Mouse (Mus musculus) hindbrain, embryonic 13.5 days (tissue): ENCODE results near the gene Socs3. TPM values are rescaled to one million over a fixed set of nuclear protein-coding genes. Genes with fewer than 3 reads are reported as not detected.

Experiments used
- ATAC-seq: fragments of 200-750 bp; cut with Nextera tagmentation; 2 replicates; pipeline ENCODE4 v1.8.0; 2017; ENCODE audit warnings: moderate TSS enrichment; ENCODE audit not compliant: low FRiP score
- H3K27ac ChIP-seq: fragments of 300-500 bp; sonication (generic); 2 replicates; pipeline ENCODE4 v1.5.1; 2015; ENCODE audit warnings: inconsistent platforms, mild to moderate bottlenecking, moderate library complexity
- H3K27me3 ChIP-seq: fragments of 300-500 bp; sonication (generic); 2 replicates; pipeline ENCODE4 v1.6.1; 2015; ENCODE audit warnings: mild to moderate bottlenecking, inconsistent platforms
- H3K36me3 ChIP-seq: fragments of 300-500 bp; sonication (generic); 2 replicates; pipeline ENCODE4 v1.6.1; 2015; ENCODE audit warnings: mild to moderate bottlenecking, inconsistent platforms
- H3K4me1 ChIP-seq: fragments of 300-500 bp; sonication (generic); replicated peaks from 2 replicates; pipeline ENCODE4 v1.6.1; 2015; ENCODE audit warnings: inconsistent platforms
- H3K4me2 ChIP-seq: fragments of 300-500 bp; sonication (generic); 2 replicates; pipeline ENCODE4 v1.6.1; 2015; ENCODE audit warnings: inconsistent platforms, mild to moderate bottlenecking, moderate library complexity
- H3K4me3 ChIP-seq: fragments of 300-500 bp; sonication (generic); 2 replicates; pipeline ENCODE4 v1.5.1; 2015; ENCODE audit warnings: mild to moderate bottlenecking, inconsistent platforms
- H3K9ac ChIP-seq: fragments of 300-500 bp; sonication (generic); 2 replicates; pipeline ENCODE4 v1.6.1; 2015; ENCODE audit warnings: mild to moderate bottlenecking, inconsistent platforms
- H3K9me3 ChIP-seq: fragments of 300-500 bp; sonication (generic); 2 replicates; pipeline ENCODE4 v1.6.1; 2016; ENCODE audit warnings: inconsistent platforms
- WGBS: fragments of 180-500 bp; shearing (Covaris S2); methylation state at CpG from one replicate; pipeline ENCODE4 v1.1.7; 2015; 5-methylcytosine and 5-hydroxymethylcytosine counted together
- polyA plus RNA-seq: library from polyadenylated mRNA; unstranded; fragments of >200 nt; fragmentation: Nextera tagmentation; extraction: Ambion mirVana; gene quantifications from 2 replicates; pipeline ENCODE4 v1.2.1, GENCODE M21; 2015

Socs3 gene
- polyA plus RNA-seq, 1 experiment from 2014 or later, result 8.8 TPM

- no peak for ATAC-seq
- H3K9ac ChIP-seq, result no peak overlapping the region
- peaks cover 78% of the 10 kb centered on the region for H3K36me3 ChIP-seq
- no peaks in the 10 kb centered on the region for H3K9me3 ChIP-seq
- H3K4me3 ChIP-seq, result no peak overlapping the region
- WGBS, result 75% methylated on average over 5 of the region's 5 CpGs
- peaks cover 14% of the 10 kb centered on the region for H3K4me1 ChIP-seq
- H3K27ac ChIP-seq, result no peak overlapping the region
- no peaks in the 10 kb centered on the region for H3K27me3 ChIP-seq
- H3K4me2 ChIP-seq, result no peak overlapping the region
Observed at GRCm38 (mm10) chr11:118003718-118004117, 33.9 kb upstream of the Socs3 start.

- no peaks in the 10 kb centered on the region for H3K27me3 ChIP-seq
- no peak overlapping the region for H3K9ac ChIP-seq
- no peaks in the 10 kb centered on the region for H3K9me3 ChIP-seq
- no peak overlapping the region for H3K4me3 ChIP-seq
- no peak for ATAC-seq
- peaks cover 78% of the 10 kb centered on the region for H3K36me3 ChIP-seq
- no peak overlapping the region for H3K27ac ChIP-seq
- WGBS, result 95% methylated on average over 14 of the region's 14 CpGs
- H3K4me1 ChIP-seq, result peaks cover 12% of the 10 kb centered on the region
- no peak overlapping the region for H3K4me2 ChIP-seq
Observed at GRCm38 (mm10) chr11:118003176-118003575, 33.3 kb upstream of the Socs3 start.

GRCm38 (mm10) chr11:118000565-118001215 is 30.8 kb upstream of the Socs3 start:
- H3K9ac ChIP-seq, result no peak overlapping the region
- WGBS, result 93% methylated on average over 7 of the region's 7 CpGs
- no peak overlapping the region for H3K4me2 ChIP-seq
- no peaks in the 10 kb centered on the region for H3K27me3 ChIP-seq
- H3K4me1 ChIP-seq, result peaks cover 10% of the 10 kb centered on the region
- ATAC-seq, result no peak
- H3K36me3 ChIP-seq, result peaks cover 66% of the 10 kb centered on the region
- no peak overlapping the region for H3K27ac ChIP-seq
- H3K4me3 ChIP-seq, result no peak overlapping the region
- no peaks in the 10 kb centered on the region for H3K9me3 ChIP-seq

GRCm38 (mm10) chr11:118000083-118000482 is 30.2 kb upstream of the Socs3 start:
- H3K9ac ChIP-seq, result no peak overlapping the region
- H3K27ac ChIP-seq, result no peak overlapping the region
- 47% methylated on average over 1 of the region's 1 CpGs for WGBS
- no peaks in the 10 kb centered on the region for H3K9me3 ChIP-seq
- H3K4me2 ChIP-seq, result no peak overlapping the region
- H3K4me3 ChIP-seq, result no peak overlapping the region
- H3K27me3 ChIP-seq, result no peaks in the 10 kb centered on the region
- ATAC-seq, result no peak
- peaks cover 60% of the 10 kb centered on the region for H3K36me3 ChIP-seq
- H3K4me1 ChIP-seq, result peaks cover 17% of the 10 kb centered on the region

GRCm38 (mm10) chr11:117999260-117999934 is 29.6 kb upstream of the Socs3 start:
- 89% methylated on average over 6 of the region's 6 CpGs for WGBS
- Histone ChIP-seq H3K27me3 (no peaks in the 10 kb centered on the region), H3K27ac (no peak overlapping the region), H3K4me2 (no peak overlapping the region), H3K4me3 (no peak overlapping the region), H3K9ac (no peak overlapping the region), H3K9me3 (no peaks in the 10 kb centered on the region), H3K4me1 (peaks cover 22% of the 10 kb centered on the region), H3K36me3 (peaks cover 53% of the 10 kb centered on the region)
- ATAC-seq, result no peak

- no peak overlapping the region for H3K27ac ChIP-seq
- WGBS, result 88% methylated on average over 4 of the region's 4 CpGs
- H3K4me2 ChIP-seq, result no peak overlapping the region
- H3K27me3 ChIP-seq, result no peaks in the 10 kb centered on the region
- H3K9ac ChIP-seq, result no peak overlapping the region
- H3K9me3 ChIP-seq, result no peaks in the 10 kb centered on the region
- no peak overlapping the region for H3K4me3 ChIP-seq
- peaks cover 32% of the 10 kb centered on the region for H3K4me1 ChIP-seq
- peaks cover 43% of the 10 kb centered on the region for H3K36me3 ChIP-seq
- no peak for ATAC-seq
Observed at GRCm38 (mm10) chr11:117998356-117998755, 28.5 kb upstream of the Socs3 start.

GRCm38 (mm10) chr11:117997085-117997484 is 27.2 kb upstream of the Socs3 start:
- H3K9ac ChIP-seq, result no peak overlapping the region
- H3K27me3 ChIP-seq, result no peaks in the 10 kb centered on the region
- H3K27ac ChIP-seq, result no peak overlapping the region
- H3K9me3 ChIP-seq, result no peaks in the 10 kb centered on the region
- WGBS, result 91% methylated on average over 2 of the region's 2 CpGs
- H3K4me3 ChIP-seq, result no peak overlapping the region
- peaks cover 31% of the 10 kb centered on the region for H3K36me3 ChIP-seq
- H3K4me2 ChIP-seq, result no peak overlapping the region
- ATAC-seq, result no peak
- peaks cover 41% of the 10 kb centered on the region for H3K4me1 ChIP-seq

- no peaks in the 10 kb centered on the region for H3K9me3 ChIP-seq
- 0 out of 2 replicates have a peak overlapping the region, but pooled peaks have one; percentile 29 for H3K9ac ChIP-seq
- no peak overlapping the region for H3K4me3 ChIP-seq
- ATAC-seq, result no peak
- 0 out of 2 replicates have a peak overlapping the region, but pooled peaks have one; percentile 12 for H3K27ac ChIP-seq
- H3K4me2 ChIP-seq, result no peak overlapping the region
- no peaks in the 10 kb centered on the region for H3K27me3 ChIP-seq
- peaks cover 21% of the 10 kb centered on the region for H3K36me3 ChIP-seq
- WGBS, result 27% methylated on average over 3 of the region's 3 CpGs
- H3K4me1 ChIP-seq, result peaks cover 48% of the 10 kb centered on the region
Observed at GRCm38 (mm10) chr11:117996066-117996465, 26.2 kb upstream of the Socs3 start.

- H3K27ac ChIP-seq, result 0 out of 2 replicates have a peak overlapping the region, but pooled peaks have one; percentile 12
- H3K9me3 ChIP-seq, result no peaks in the 10 kb centered on the region
- no peak overlapping the region for H3K4me2 ChIP-seq
- peaks cover 17% of the 10 kb centered on the region for H3K36me3 ChIP-seq
- no peak for ATAC-seq
- 52% methylated on average over 3 of the region's 3 CpGs for WGBS
- peaks cover 51% of the 10 kb centered on the region for H3K4me1 ChIP-seq
- 0 out of 2 replicates have a peak overlapping the region, but pooled peaks have one; percentile 29 for H3K9ac ChIP-seq
- H3K4me3 ChIP-seq, result no peak overlapping the region
- no peaks in the 10 kb centered on the region for H3K27me3 ChIP-seq
Observed at GRCm38 (mm10) chr11:117995661-117996060, 25.8 kb upstream of the Socs3 start.

- no peak overlapping the region for H3K9ac ChIP-seq
- H3K4me3 ChIP-seq, result no peak overlapping the region
- H3K9me3 ChIP-seq, result no peaks in the 10 kb centered on the region
- peaks cover 55% of the 10 kb centered on the region for H3K4me1 ChIP-seq
- no peak overlapping the region for H3K27ac ChIP-seq
- H3K27me3 ChIP-seq, result no peaks in the 10 kb centered on the region
- ATAC-seq, result no peak
- H3K4me2 ChIP-seq, result no peak overlapping the region
- WGBS, result 65% methylated on average over 2 of the region's 2 CpGs
- peaks cover 13% of the 10 kb centered on the region for H3K36me3 ChIP-seq
Observed at GRCm38 (mm10) chr11:117995255-117995654, 25.4 kb upstream of the Socs3 start.

GRCm38 (mm10) chr11:117994250-117995057 is 24.6 kb upstream of the Socs3 start:
- 79% methylated on average over 9 of the region's 9 CpGs for WGBS
- Histone ChIP-seq H3K9me3 (no peaks in the 10 kb centered on the region), H3K27me3 (no peaks in the 10 kb centered on the region), H3K9ac (no peak overlapping the region), H3K36me3 (peaks cover 6% of the 10 kb centered on the region), H3K4me2 (no peak overlapping the region), H3K4me1 (peaks cover 63% of the 10 kb centered on the region), H3K4me3 (no peak overlapping the region), H3K27ac (no peak overlapping the region)
- no peak for ATAC-seq
